Mouse (Mus musculus): ENCODE measurements at regions not wholly inside any gene's neighbourhood (a gene's known extent, or its start where the extent isn't known, plus 50 kb on each side); places are given as distances from the start of the nearest gene placed in this dataset.

GRCm38 (mm10) chr11:63545516-63545915, 376.6 kb downstream of the Hs3st3b1 start:
- no peak for TF ChIP-seq CTCF (IDR thresholded peaks at IDR 0.05; ENCODE audit: low read depth, low read length)
- no peak for TF ChIP-seq POLR2A (IDR thresholded peaks at IDR 0.05; ENCODE audit: extremely low read depth, insufficient read depth, low read length)
